Mouse (Mus musculus) G1E (cell line): Measurements from ENCODE around the gene Tmem219. TPM values are rescaled to one million over a fixed set of nuclear protein-coding genes. Genes with fewer than 3 reads are reported as not detected.

Experiments
- ATAC-seq: 2 replicates; pipeline ENCODE4 v1.8.0; 2016; ENCODE audit warnings: mild to moderate bottlenecking; ENCODE audit not compliant: insufficient number of reproducible peaks, poor library complexity, low FRiP score, severe bottlenecking; ENCODE audit errors: extremely low read depth
- DNase-seq: peaks from one replicate; pipeline ENCODE4 v3.0.0; 2012; ENCODE audit warnings: low spot score
- H3K27me3 ChIP-seq: 2 replicates; pipeline ENCODE4 v1.6.1; 2012; ENCODE audit warnings: mild to moderate bottlenecking, low read length, inconsistent platforms; ENCODE audit not compliant: insufficient read depth
- H3K36me3 ChIP-seq: replicated peaks from 2 replicates; pipeline ENCODE3; 2012; ENCODE audit warnings: mild to moderate bottlenecking, inconsistent platforms
- H3K4me1 ChIP-seq: 2 replicates; pipeline ENCODE4 v1.6.1; 2012; ENCODE audit warnings: low read depth, low read length, inconsistent platforms, mixed read lengths; ENCODE audit not compliant: insufficient read depth
- H3K4me3 ChIP-seq: 2 replicates; pipeline ENCODE4 v1.5.1; 2012; ENCODE audit warnings: low read depth, mild to moderate bottlenecking, inconsistent platforms, low read length, moderate library complexity, mixed read lengths
- H3K9me3 ChIP-seq: replicated peaks from 2 replicates; pipeline ENCODE4 v1.6.1; 2012; ENCODE audit warnings: inconsistent platforms
- CTCF ChIP-seq: IDR thresholded peaks from 2 replicates; pipeline ENCODE4 v1.5.1; 2012; ENCODE audit warnings: low read depth, low read length, inconsistent platforms, mixed read lengths
- GATA1 ChIP-seq: IDR thresholded peaks from 2 replicates; pipeline ENCODE4 v1.6.1; 2012; ENCODE audit warnings: borderline replicate concordance, low read length, inconsistent platforms, mixed read lengths
- GATA2 ChIP-seq: IDR thresholded peaks from 2 replicates; pipeline ENCODE4 v1.6.1; 2012; ENCODE audit warnings: low read depth, low read length, inconsistent platforms, borderline replicate concordance
- POLR2AphosphoS5 ChIP-seq: IDR thresholded peaks from 2 replicates; pipeline ENCODE4 v1.6.1; 2012; ENCODE audit warnings: low read depth, low read length, inconsistent platforms; ENCODE audit not compliant: insufficient replicate concordance
- TAL1 ChIP-seq: conservative IDR thresholded peaks from 2 replicates; pipeline ENCODE4 v1.6.1; 2012; ENCODE audit warnings: low read depth, low read length, inconsistent platforms, mixed read lengths
- polyA plus RNA-seq: library from polyadenylated mRNA; stranded (reverse); fragments of >175 nt; gene quantifications from 2 replicates; pipeline ENCODE4 v1.2.3, GENCODE M21; 2012
- total RNA-seq, 2 experiments: library from RNA; stranded (forward) in 1 of 2; stranded (reverse) in 1 of 2; fragments of 200-1000 nt in 1 of 2; fragments of >200 nt in 1 of 2; fragmentation: Nextera tagmentation in 1 of 2; gene quantifications; 2 replicates each; pipeline ENCODE4 v1.2.3; 2014 to 2017

Gene Tmem219
- total and polyA plus RNA-seq, 3 experiments = 32.9 to 66.6 (median 38.7) TPM

DNA sequence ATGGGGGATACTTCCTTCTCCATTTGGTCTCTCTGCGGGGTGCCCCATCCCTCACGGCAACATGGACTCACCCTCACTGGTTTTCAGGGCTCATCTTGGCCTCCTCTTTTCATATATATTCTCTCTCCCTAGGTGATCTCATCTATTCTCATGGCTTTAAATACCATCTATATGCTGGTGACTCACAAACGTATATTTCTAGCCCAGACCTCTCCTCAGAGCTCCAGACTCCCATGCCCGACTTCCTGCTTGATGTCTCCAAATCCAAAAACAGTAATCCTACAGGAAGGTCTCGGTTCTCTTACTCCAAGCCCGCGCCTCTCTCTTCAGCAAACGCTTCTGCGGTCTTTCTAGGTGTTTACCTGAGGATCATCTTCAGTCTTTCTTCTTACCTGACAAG is 79.4 kb downstream of the Tmem219 start:
- no peaks in the 10 kb centered on the region for H3K36me3 ChIP-seq
- peaks cover 5% of the 10 kb centered on the region for H3K9me3 ChIP-seq
- DNase-seq = no peak
- H3K4me3 ChIP-seq = no peak overlapping the region
- H3K27me3 ChIP-seq = peaks cover 55% of the 10 kb centered on the region
- ATAC-seq = no peak
- H3K4me1 ChIP-seq = peaks cover 11% of the 10 kb centered on the region
- TF ChIP-seq POLR2AphosphoS5 = no peak
- no peak for TF ChIP-seq GATA1
- no peak for TF ChIP-seq CTCF
- no peak for TF ChIP-seq TAL1
- no peak for TF ChIP-seq GATA2

Other genes starting within 250 kb of the Tmem219 start
Only the 20 nearest of the 31 such genes appear.
- 2.5 and 8.4 TPM in 2 replicates for gene Tbx6, start 141.4 kb downstream of the Tmem219 start, total RNA-seq (2014; fragmentation: Nextera tagmentation)
- gene Tbx6, start 141.4 kb downstream of the Tmem219 start, total RNA-seq (2017) = 0.11 and 0.29 TPM in 2 replicates
- 0.85 and 1.1 TPM in 2 replicates for gene Tbx6, start 141.4 kb downstream of the Tmem219 start, polyA plus RNA-seq
- gene Ppp4c, start 130.4 kb downstream of the Tmem219 start, total RNA-seq (2014; fragmentation: Nextera tagmentation) = 126 and 176 TPM in 2 replicates
- 186 and 199 TPM in 2 replicates for gene Ppp4c, start 130.4 kb downstream of the Tmem219 start, total RNA-seq (2017)
- gene Ppp4c, start 130.4 kb downstream of the Tmem219 start, polyA plus RNA-seq = 169 and 192 TPM in 2 replicates
- not detected in 2 replicates for gene Fam57b, start 125.2 kb downstream of the Tmem219 start, total RNA-seq (2014; fragmentation: Nextera tagmentation)
- 0.05 TPM in 1 of 2 replicates, not detected in the other for gene Fam57b, start 125.2 kb downstream of the Tmem219 start, total RNA-seq (2017)
- 0.02 and 0.06 TPM in 2 replicates for gene Fam57b, start 125.2 kb downstream of the Tmem219 start, polyA plus RNA-seq
- gene 4930451I11Rik, start 91.3 kb downstream of the Tmem219 start, total RNA-seq (2014; fragmentation: Nextera tagmentation) = not detected in 2 replicates
- not detected in 2 replicates for gene 4930451I11Rik, start 91.3 kb downstream of the Tmem219 start, total RNA-seq (2017)
- gene 4930451I11Rik, start 91.3 kb downstream of the Tmem219 start, polyA plus RNA-seq = not detected in 2 replicates
- not detected in 2 replicates for gene Doc2a, start 75.5 kb downstream of the Tmem219 start, total RNA-seq (2014; fragmentation: Nextera tagmentation)
- gene Doc2a, start 75.5 kb downstream of the Tmem219 start, total RNA-seq (2017) = 0.11 and 0.23 TPM in 2 replicates
- gene Doc2a, start 75.5 kb downstream of the Tmem219 start, polyA plus RNA-seq = not detected in 2 replicates
- 46.8 and 53.2 TPM in 2 replicates for gene Hirip3, start 60.9 kb downstream of the Tmem219 start, total RNA-seq (2014; fragmentation: Nextera tagmentation)
- 90.4 and 115 TPM in 2 replicates for gene Hirip3, start 60.9 kb downstream of the Tmem219 start, total RNA-seq (2017)
- 158 and 159 TPM in 2 replicates for gene Hirip3, start 60.9 kb downstream of the Tmem219 start, polyA plus RNA-seq
- gene Ino80e, start 60.5 kb downstream of the Tmem219 start, total RNA-seq (2014; fragmentation: Nextera tagmentation) = 106 and 136 TPM in 2 replicates
- gene Ino80e, start 60.5 kb downstream of the Tmem219 start, total RNA-seq (2017) = 50.7 and 60.3 TPM in 2 replicates
- gene Ino80e, start 60.5 kb downstream of the Tmem219 start, polyA plus RNA-seq = 893 and 1,187 TPM in 2 replicates
- gene Taok2, start 38.2 kb downstream of the Tmem219 start, total RNA-seq (2014; fragmentation: Nextera tagmentation) = 42.9 and 53.6 TPM in 2 replicates
- gene Taok2, start 38.2 kb downstream of the Tmem219 start, total RNA-seq (2017) = 36.2 and 38.3 TPM in 2 replicates
- 181 and 222 TPM in 2 replicates for gene Taok2, start 38.2 kb downstream of the Tmem219 start, polyA plus RNA-seq
- gene Kctd13, start 6.0 kb upstream of the Tmem219 start, total RNA-seq (2014; fragmentation: Nextera tagmentation) = 22.4 and 25.3 TPM in 2 replicates
- gene Kctd13, start 6.0 kb upstream of the Tmem219 start, total RNA-seq (2017) = 6.2 and 8.6 TPM in 2 replicates
- 23.4 and 30.7 TPM in 2 replicates for gene Kctd13, start 6.0 kb upstream of the Tmem219 start, polyA plus RNA-seq
- not detected in 2 replicates for gene Asphd1, start 26.7 kb upstream of the Tmem219 start, total RNA-seq (2014; fragmentation: Nextera tagmentation)
- not detected in 2 replicates for gene Asphd1, start 26.7 kb upstream of the Tmem219 start, total RNA-seq (2017)
- not detected in 2 replicates for gene Asphd1, start 26.7 kb upstream of the Tmem219 start, polyA plus RNA-seq
- gene Sez6l2, start 27.6 kb upstream of the Tmem219 start, total RNA-seq (2014; fragmentation: Nextera tagmentation) = 4.2 and 8.0 TPM in 2 replicates
- gene Sez6l2, start 27.6 kb upstream of the Tmem219 start, total RNA-seq (2017) = 0.22 and 0.46 TPM in 2 replicates
- 0.32 and 0.34 TPM in 2 replicates for gene Sez6l2, start 27.6 kb upstream of the Tmem219 start, polyA plus RNA-seq
- gene Cdipt, start 53.0 kb upstream of the Tmem219 start, total RNA-seq (2014; fragmentation: Nextera tagmentation) = 37.5 and 44.6 TPM in 2 replicates
- gene Cdipt, start 53.0 kb upstream of the Tmem219 start, total RNA-seq (2017) = 62.0 and 63.8 TPM in 2 replicates
- 91.2 and 108 TPM in 2 replicates for gene Cdipt, start 53.0 kb upstream of the Tmem219 start, polyA plus RNA-seq
- 2.0 TPM in 1 of 2 replicates, not detected in the other for gene Cdiptos, start 53.2 kb upstream of the Tmem219 start, total RNA-seq (2014; fragmentation: Nextera tagmentation)
- gene Cdiptos, start 53.2 kb upstream of the Tmem219 start, total RNA-seq (2017) = 0.55 and 1.2 TPM in 2 replicates
- gene Cdiptos, start 53.2 kb upstream of the Tmem219 start, polyA plus RNA-seq = 0.07 and 0.18 TPM in 2 replicates
- gene Mvp, start 91.7 kb upstream of the Tmem219 start, total RNA-seq (2014; fragmentation: Nextera tagmentation) = 5.9 and 10.6 TPM in 2 replicates
- 22.8 and 28.0 TPM in 2 replicates for gene Mvp, start 91.7 kb upstream of the Tmem219 start, total RNA-seq (2017)
- gene Mvp, start 91.7 kb upstream of the Tmem219 start, polyA plus RNA-seq = 13.7 and 13.9 TPM in 2 replicates
- gene Pagr1b, start 93.6 kb upstream of the Tmem219 start, total RNA-seq (2014; fragmentation: Nextera tagmentation) = not detected in 2 replicates
- gene Pagr1b, start 93.6 kb upstream of the Tmem219 start, total RNA-seq (2017) = 1.0 TPM in 1 of 2 replicates, not detected in the other
- 4.6 and 6.2 TPM in 2 replicates for gene Pagr1b, start 93.6 kb upstream of the Tmem219 start, polyA plus RNA-seq
- 36.2 and 40.1 TPM in 2 replicates for gene Pagr1a, start 94.4 kb upstream of the Tmem219 start, total RNA-seq (2014; fragmentation: Nextera tagmentation)
- gene Pagr1a, start 94.4 kb upstream of the Tmem219 start, total RNA-seq (2017) = 46.5 and 51.2 TPM in 2 replicates
- gene Pagr1a, start 94.4 kb upstream of the Tmem219 start, polyA plus RNA-seq = 30.4 and 56.1 TPM in 2 replicates
- 21.4 and 35.9 TPM in 2 replicates for gene Gm42742, start 98.2 kb upstream of the Tmem219 start, total RNA-seq (2014; fragmentation: Nextera tagmentation)
- gene Gm42742, start 98.2 kb upstream of the Tmem219 start, total RNA-seq (2017) = 0.93 and 9.2 TPM in 2 replicates
- 128 and 159 TPM in 2 replicates for gene Gm42742, start 98.2 kb upstream of the Tmem219 start, polyA plus RNA-seq
- gene Prrt2, start 98.3 kb upstream of the Tmem219 start, total RNA-seq (2014; fragmentation: Nextera tagmentation) = 6.4 and 13.6 TPM in 2 replicates
- 0.35 TPM in 1 of 2 replicates, not detected in the other for gene Prrt2, start 98.3 kb upstream of the Tmem219 start, total RNA-seq (2017)
- gene Prrt2, start 98.3 kb upstream of the Tmem219 start, polyA plus RNA-seq = 1.5 and 2.0 TPM in 2 replicates
- gene Maz, start 104.1 kb upstream of the Tmem219 start, total RNA-seq (2014; fragmentation: Nextera tagmentation) = 122 and 130 TPM in 2 replicates
- gene Maz, start 104.1 kb upstream of the Tmem219 start, total RNA-seq (2017) = 81.3 and 113 TPM in 2 replicates
- gene Maz, start 104.1 kb upstream of the Tmem219 start, polyA plus RNA-seq = 641 and 824 TPM in 2 replicates
- 71.3 and 74.6 TPM in 2 replicates for gene Kif22, start 119.6 kb upstream of the Tmem219 start, total RNA-seq (2014; fragmentation: Nextera tagmentation)
- 88.0 and 101 TPM in 2 replicates for gene Kif22, start 119.6 kb upstream of the Tmem219 start, total RNA-seq (2017)
- 41.8 and 44.2 TPM in 2 replicates for gene Kif22, start 119.6 kb upstream of the Tmem219 start, polyA plus RNA-seq